Mouse (Mus musculus) limb, embryonic 14.5 days (tissue): Measurements from ENCODE around the gene Fat4. TPM values are rescaled to one million over a fixed set of nuclear protein-coding genes. Genes with fewer than 3 reads are reported as not detected.

Experiments used
- ATAC-seq: fragments of 200-750 bp; cut with Nextera tagmentation; 2 replicates; pipeline ENCODE4 v1.8.0; 2017; ENCODE audit warnings: low read depth, moderate number of reproducible peaks, moderate TSS enrichment; ENCODE audit not compliant: low FRiP score
- DNase-seq: peaks from one replicate; pipeline ENCODE4 v3.0.0-alpha.2; 2015; ENCODE audit warnings: low spot score
- H3K27ac ChIP-seq: fragments of 300-500 bp; sonication (generic); replicated peaks from 2 replicates; pipeline ENCODE4 v1.5.1; 2014; ENCODE audit warnings: low read depth, mild to moderate bottlenecking, low read length, moderate library complexity, mixed read lengths
- H3K27me3 ChIP-seq: fragments of 300-500 bp; sonication (generic); 2 replicates; pipeline ENCODE4 v1.6.1; 2014; ENCODE audit warnings: low read length, mixed read lengths; ENCODE audit not compliant: control insufficient read depth, insufficient read depth
- H3K36me3 ChIP-seq: fragments of 300-500 bp; sonication (generic); 2 replicates; pipeline ENCODE4 v1.6.1; 2014; ENCODE audit warnings: mild to moderate bottlenecking, low read length, moderate library complexity, mixed read lengths; ENCODE audit not compliant: control insufficient read depth, insufficient read depth
- H3K4me1 ChIP-seq: fragments of 300-500 bp; sonication (generic); 2 replicates; pipeline ENCODE4 v1.6.1; 2014; ENCODE audit warnings: antibody characterized with exemption, low read length, mixed read lengths; ENCODE audit not compliant: control insufficient read depth, insufficient read depth
- H3K4me2 ChIP-seq: fragments of 300-500 bp; sonication (generic); replicated peaks from 2 replicates; pipeline ENCODE4 v1.6.1; 2014; ENCODE audit warnings: low read depth, mild to moderate bottlenecking, low read length, moderate library complexity; ENCODE audit not compliant: severe bottlenecking
- H3K4me3 ChIP-seq: fragments of 300-500 bp; sonication (generic); replicated peaks from 2 replicates; pipeline ENCODE4 v1.5.1; 2014; ENCODE audit warnings: low read length
- H3K9ac ChIP-seq: fragments of 300-500 bp; sonication (generic); 2 replicates; pipeline ENCODE4 v1.6.1; 2014; ENCODE audit warnings: mild to moderate bottlenecking, low read depth, low read length, moderate library complexity; ENCODE audit not compliant: severe bottlenecking
- H3K9me3 ChIP-seq: fragments of 300-500 bp; sonication (generic); 2 replicates; pipeline ENCODE4 v1.6.1; 2016; ENCODE audit warnings: low read length; ENCODE audit not compliant: control insufficient read depth
- POLR2A ChIP-seq: fragments of 200-500 bp; IDR thresholded peaks from 2 replicates; pipeline ENCODE4 v1.8.0; 2012; ENCODE audit warnings: inconsistent platforms, mild to moderate bottlenecking, moderate library complexity, borderline replicate concordance; ENCODE audit not compliant: insufficient read depth, insufficient read length; ENCODE audit errors: extremely low read depth
- WGBS: fragments of 180-500 bp; shearing (Covaris S2); extraction: QIAGEN DNeasy Blood & Tissue Kit; methylation state at CpG from one replicate; pipeline ENCODE4 v1.1.7; 2014; 5-methylcytosine and 5-hydroxymethylcytosine counted together
- polyA plus RNA-seq, 2 experiments: library from polyadenylated mRNA; depleted of rRNA in 1 of 2; stranded (reverse) in 1 of 2; unstranded in 1 of 2; fragments of >200 nt; fragmentation: Nextera tagmentation in 1 of 2; extraction: Ambion mirVana in 1 of 2; gene quantifications; 2 replicates each; pipeline versions ENCODE4 v1.2.1 to v1.2.3; 2012 to 2014

Fat4 gene
- polyA plus RNA-seq, 2 experiments, result 22.8 to 23.9 TPM

DNA sequence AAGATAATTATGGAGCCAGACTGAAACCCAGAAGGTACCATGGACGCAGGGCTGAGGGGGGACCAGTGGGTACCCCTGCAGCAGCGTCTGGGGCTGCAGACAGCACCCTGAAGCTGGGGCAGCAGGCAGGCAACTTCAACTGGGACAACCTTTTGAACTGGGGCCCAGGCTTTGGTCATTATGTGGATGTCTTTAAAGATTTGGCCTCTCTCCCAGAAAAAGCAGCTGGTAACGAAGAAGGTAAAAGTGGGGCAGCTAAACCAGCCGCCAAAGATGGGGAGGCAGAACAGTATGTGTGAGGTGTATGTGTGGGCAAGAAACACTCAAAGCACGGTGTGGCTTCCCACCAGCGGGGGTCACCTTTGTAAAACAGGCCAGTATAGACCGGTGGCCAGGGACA lies 123.8 kb downstream of the Fat4 start:
- no peak overlapping the region for H3K4me3 ChIP-seq
- H3K27ac ChIP-seq, result no peak overlapping the region
- DNase-seq, result peak; percentile 19
- WGBS, result 58% methylated on average over 7 of the region's 7 CpGs
- H3K27me3 ChIP-seq, result no peaks in the 10 kb centered on the region
- no peak for TF ChIP-seq POLR2A
- H3K4me1 ChIP-seq, result peaks cover 3% of the 10 kb centered on the region; the same call in 1 of the 2 replicates
- peak; percentile 45; the same call in 1 of the 2 replicates for ATAC-seq
- H3K36me3 ChIP-seq, result peaks cover 69% of the 10 kb centered on the region
- H3K4me2 ChIP-seq, result no peak overlapping the region
- no peak overlapping the region for H3K9ac ChIP-seq
- H3K9me3 ChIP-seq, result no peaks in the 10 kb centered on the region

DNA sequence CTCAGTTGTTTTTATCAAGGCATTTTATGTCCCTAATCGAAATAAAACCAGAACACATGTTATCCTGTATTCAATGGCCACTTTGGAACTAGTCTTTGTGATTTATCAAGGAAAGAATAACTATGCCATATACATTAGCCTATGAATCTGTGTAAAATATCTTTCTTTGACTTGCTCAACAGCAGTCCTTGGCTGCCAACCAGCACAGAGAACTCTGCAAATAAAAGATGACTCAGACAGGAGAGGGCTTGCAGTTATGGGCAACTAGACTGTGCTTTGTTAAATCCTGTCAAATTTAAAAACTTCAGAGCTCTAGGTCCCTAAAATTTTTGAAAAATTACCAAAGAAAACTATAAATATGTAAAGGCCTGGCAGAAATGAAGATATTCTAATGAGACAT lies 130.9 kb downstream of the Fat4 start:
- no peak overlapping the region for H3K4me3 ChIP-seq
- peaks cover 6% of the 10 kb centered on the region for H3K36me3 ChIP-seq
- no peaks in the 10 kb centered on the region for H3K9me3 ChIP-seq
- WGBS, result 47% methylated on average over 1 of the region's 1 CpGs
- no peak for DNase-seq
- H3K27me3 ChIP-seq, result no peaks in the 10 kb centered on the region
- H3K27ac ChIP-seq, result no peak overlapping the region
- H3K4me1 ChIP-seq, result no peaks in the 10 kb centered on the region
- H3K4me2 ChIP-seq, result no peak overlapping the region
- no peak overlapping the region for H3K9ac ChIP-seq
- ATAC-seq, result no peak
- TF ChIP-seq POLR2A, result no peak

DNA sequence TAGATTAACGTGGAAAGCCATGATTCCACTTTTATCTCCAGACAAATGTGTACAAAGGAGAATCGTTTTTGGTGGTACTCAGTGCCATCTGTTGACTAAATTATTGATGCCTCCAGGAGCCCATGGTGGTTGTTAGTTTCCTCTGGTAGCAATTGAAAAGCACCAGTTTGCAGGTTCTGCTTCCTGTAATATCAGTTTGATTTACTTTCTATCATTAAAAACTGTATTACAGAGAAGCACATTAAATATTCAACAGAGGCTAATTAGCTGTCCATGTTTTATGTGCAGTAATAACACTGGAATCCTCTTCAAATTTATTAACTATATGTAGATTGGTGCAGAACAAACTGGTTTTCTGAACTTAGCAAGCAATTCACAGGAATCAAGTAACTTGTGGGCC lies 149.4 kb downstream of the Fat4 start:
- no peak for ATAC-seq
- Histone ChIP-seq H3K9me3 (no peaks in the 10 kb centered on the region), H3K27ac (no peak overlapping the region), H3K9ac (no peak overlapping the region), H3K4me3 (no peak overlapping the region), H3K4me1 (no peaks in the 10 kb centered on the region), H3K4me2 (no peak overlapping the region), H3K36me3 (no peaks in the 10 kb centered on the region), H3K27me3 (no peaks in the 10 kb centered on the region)
- DNase-seq, result no peak
- no peak for TF ChIP-seq POLR2A
- WGBS, result 62% methylated on average over 2 of the region's 2 CpGs

DNA sequence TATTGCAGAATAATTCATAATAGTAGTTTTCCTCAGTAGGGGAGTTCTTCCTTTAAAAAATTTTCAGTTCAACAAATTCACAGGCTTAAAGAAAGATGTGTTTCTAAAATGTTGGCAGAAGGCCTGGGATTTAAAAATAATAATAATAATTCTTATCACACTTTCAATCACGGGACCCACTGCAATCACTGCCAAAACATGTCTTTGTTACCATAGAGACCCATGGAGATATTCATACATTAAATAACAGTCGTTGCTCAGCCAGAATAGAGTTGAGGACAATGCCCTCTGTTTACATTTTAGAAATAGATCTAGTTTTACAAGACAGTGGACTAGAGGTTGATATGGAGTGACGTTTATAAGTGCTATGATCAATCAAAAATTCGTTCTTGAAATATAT lies 159.7 kb downstream of the Fat4 start:
- Histone ChIP-seq H3K9me3 (no peaks in the 10 kb centered on the region), H3K9ac (no peak overlapping the region), H3K4me2 (no peak overlapping the region), H3K27me3 (no peaks in the 10 kb centered on the region), H3K4me3 (no peak overlapping the region), H3K27ac (no peak overlapping the region), H3K36me3 (no peaks in the 10 kb centered on the region), H3K4me1 (peaks cover 24% of the 10 kb centered on the region)
- 78% methylated on average over 4 of the region's 4 CpGs for WGBS
- DNase-seq (no peak), ATAC-seq (no peak)
- TF ChIP-seq POLR2A, result no peak

DNA sequence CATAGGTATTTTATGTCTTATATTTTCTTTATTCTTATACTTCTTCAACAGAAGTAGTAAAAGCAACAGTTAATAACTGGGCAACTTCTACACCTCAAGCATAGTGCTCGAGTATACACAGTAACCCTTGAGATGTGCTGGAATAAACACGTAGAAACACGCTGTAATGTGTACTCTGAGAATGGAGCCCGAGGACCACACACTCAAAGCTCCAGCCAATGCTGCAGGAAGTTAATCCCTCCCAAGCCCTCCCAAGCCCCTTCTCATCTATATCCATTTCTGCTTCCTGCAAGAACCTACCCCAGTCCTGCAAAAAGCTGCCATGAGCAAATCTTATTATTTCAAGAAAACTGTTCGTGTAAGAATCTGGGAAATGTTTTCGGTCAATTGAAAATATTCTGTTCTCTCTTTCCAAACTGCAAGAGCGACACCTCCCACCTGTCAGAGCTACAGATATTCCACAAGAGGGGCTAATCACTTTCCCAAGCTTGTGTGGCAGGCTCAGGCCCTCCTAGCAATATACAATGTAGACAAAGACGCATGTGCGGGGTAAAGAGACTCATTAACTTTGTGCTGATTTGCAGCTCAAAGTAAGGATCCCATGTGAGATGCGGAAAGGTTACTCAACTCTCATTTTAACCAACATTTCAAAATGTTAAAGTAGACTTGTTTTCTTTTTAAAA lies 161.0 kb downstream of the Fat4 start:
- Histone ChIP-seq H3K36me3 (no peaks in the 10 kb centered on the region), H3K9me3 (no peaks in the 10 kb centered on the region), H3K4me1 (peaks cover 24% of the 10 kb centered on the region), H3K27ac (no peak overlapping the region), H3K4me3 (no peak overlapping the region), H3K9ac (no peak overlapping the region), H3K27me3 (no peaks in the 10 kb centered on the region), H3K4me2 (no peak overlapping the region)
- ATAC-seq (no peak), DNase-seq (no peak)
- no peak for TF ChIP-seq POLR2A
- 45% methylated on average over 10 of the region's 10 CpGs for WGBS
